Mouse (Mus musculus): ENCODE results near the gene Myh14. TPM values are rescaled to one million over a fixed set of nuclear protein-coding genes. Genes with fewer than 3 reads are reported as not detected.

The Myh14 gene
- polyA plus RNA-seq, 1 experiment from 2014 or later: 28.4 TPM

DNA sequence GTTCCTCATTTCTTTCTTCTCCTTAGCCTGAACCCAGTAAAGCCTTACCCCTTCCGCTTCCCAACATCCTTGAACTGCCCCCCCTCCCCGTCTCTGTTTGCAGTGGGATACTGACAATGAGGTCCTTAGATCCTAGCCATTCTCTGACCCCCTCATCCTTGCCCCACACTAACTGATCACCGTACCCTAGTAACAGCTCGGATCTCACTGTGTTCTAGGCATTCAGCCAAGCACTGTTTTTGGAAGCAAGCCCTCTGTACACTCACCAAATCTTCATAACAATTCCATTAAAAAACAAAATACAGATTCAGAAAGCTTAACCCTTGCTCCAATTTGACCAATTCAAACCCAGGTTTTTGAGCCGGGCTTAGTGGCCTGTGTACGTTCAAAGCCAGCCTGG lies 76.4 kb downstream of the Myh14 start:
- Histone ChIP-seq H3K9ac (ENCODE audit: low read length) (no peak overlapping the region), H3K4me2 (replicated peaks; ENCODE audit: low read depth) (no peak overlapping the region), H3K4me1 (replicated peaks; ENCODE audit: control insufficient read depth, insufficient read depth) (peaks cover 5% of the 10 kb centered on the region), H3K4me3 (ENCODE audit: low read depth, low read length) (no peak overlapping the region), H3K27me3 (ENCODE audit: control insufficient read depth, insufficient read depth, low read length) (peaks cover 14% of the 10 kb centered on the region), H3K36me3 (ENCODE audit: control insufficient read depth, insufficient read depth, low read length) (no peaks in the 10 kb centered on the region), H3K27ac (replicated peaks) (no peak overlapping the region), H3K9me3 (ENCODE audit: control insufficient read depth, low read length) (no peaks in the 10 kb centered on the region)
- DNase-seq (ENCODE audit: low spot score) (no peak), ATAC-seq (ENCODE audit: low FRiP score, low TSS enrichment) (no peak)
- no peak for TF ChIP-seq CTCF (IDR thresholded peaks at IDR 0.05; ENCODE audit: low read depth)
- TF ChIP-seq EP300 (optimal IDR thresholded peaks at IDR 0.05): no peak
- 49% methylated on average over 6 of the region's 6 CpGs for WGBS

DNA sequence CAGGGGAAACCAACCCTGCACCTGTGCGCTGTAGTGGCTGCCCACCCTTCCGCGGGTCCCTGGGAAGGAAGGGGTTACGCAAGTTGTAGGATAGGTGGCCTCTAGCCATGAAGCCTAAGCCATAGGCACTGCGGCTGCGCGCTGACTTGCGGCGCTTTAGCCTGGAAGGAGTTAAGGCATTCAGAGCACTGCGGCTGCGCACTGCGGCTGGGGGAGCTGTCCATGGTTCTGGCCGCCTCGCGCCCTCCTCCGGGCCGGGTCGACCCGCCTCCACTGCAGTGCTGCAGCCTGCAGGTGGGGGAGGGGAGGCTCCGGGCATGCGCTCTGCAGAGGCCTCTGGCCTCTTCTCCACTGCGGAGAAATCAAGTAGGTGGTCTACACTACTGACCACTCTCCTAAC lies 76.9 kb downstream of the Myh14 start:
- 0% methylated on average over 19 of the region's 22 CpGs for WGBS
- Histone ChIP-seq H3K36me3 (ENCODE audit: control insufficient read depth, insufficient read depth, low read length) (no peaks in the 10 kb centered on the region), H3K27ac (replicated peaks) (no peak overlapping the region), H3K9ac (ENCODE audit: low read length) (no peak overlapping the region), H3K4me3 (ENCODE audit: low read depth, low read length) (no peak overlapping the region), H3K27me3 (ENCODE audit: control insufficient read depth, insufficient read depth, low read length) (peaks cover 14% of the 10 kb centered on the region), H3K4me2 (replicated peaks; ENCODE audit: low read depth) (no peak overlapping the region), H3K9me3 (ENCODE audit: control insufficient read depth, low read length) (no peaks in the 10 kb centered on the region), H3K4me1 (replicated peaks; ENCODE audit: control insufficient read depth, insufficient read depth) (peaks cover 5% of the 10 kb centered on the region)
- DNase-seq (ENCODE audit: low spot score) (peak; percentile 87), ATAC-seq (ENCODE audit: low FRiP score, low TSS enrichment) (peak; percentile 38)
- no peak for TF ChIP-seq EP300 (optimal IDR thresholded peaks at IDR 0.05)
- 0 out of 2 replicates have a peak, but pooled peaks have one; percentile 17 for TF ChIP-seq CTCF (IDR thresholded peaks at IDR 0.05; ENCODE audit: low read depth)

DNA sequence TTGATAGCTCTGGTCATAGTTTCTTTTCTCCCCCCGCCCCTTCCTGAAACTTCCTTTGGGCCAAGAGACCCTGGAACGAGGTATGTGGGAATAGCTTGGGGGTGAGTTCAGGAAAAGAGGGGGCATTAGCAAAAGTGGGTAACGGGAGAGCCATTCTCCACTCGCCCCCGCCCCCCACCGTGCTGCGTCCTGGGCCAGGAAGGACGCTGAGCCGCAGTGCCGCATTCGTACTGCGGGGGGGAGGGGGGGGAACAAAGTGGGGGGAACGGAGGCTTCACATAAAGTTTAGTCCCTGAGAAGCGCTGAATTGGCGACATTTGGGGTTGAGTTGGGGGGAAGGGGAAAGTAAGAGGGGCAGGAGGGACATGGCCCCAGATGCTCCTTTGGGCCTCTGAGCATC lies 77.6 kb downstream of the Myh14 start:
- WGBS: 4% methylated on average over 15 of the region's 15 CpGs
- ATAC-seq (ENCODE audit: low FRiP score, low TSS enrichment): no peak
- H3K36me3 ChIP-seq (ENCODE audit: control insufficient read depth, insufficient read depth, low read length): no peaks in the 10 kb centered on the region
- H3K4me2 ChIP-seq (replicated peaks; ENCODE audit: low read depth): no peak overlapping the region
- no peak for DNase-seq (ENCODE audit: low spot score)
- peaks cover 14% of the 10 kb centered on the region for H3K27me3 ChIP-seq (ENCODE audit: control insufficient read depth, insufficient read depth, low read length)
- TF ChIP-seq CTCF (IDR thresholded peaks at IDR 0.05; ENCODE audit: low read depth): no peak
- peaks cover 5% of the 10 kb centered on the region for H3K4me1 ChIP-seq (replicated peaks; ENCODE audit: control insufficient read depth, insufficient read depth)
- no peaks in the 10 kb centered on the region for H3K9me3 ChIP-seq (ENCODE audit: control insufficient read depth, low read length)
- H3K9ac ChIP-seq (ENCODE audit: low read length): no peak overlapping the region
- H3K27ac ChIP-seq (replicated peaks): no peak overlapping the region
- H3K4me3 ChIP-seq (ENCODE audit: low read depth, low read length): no peak overlapping the region

DNA sequence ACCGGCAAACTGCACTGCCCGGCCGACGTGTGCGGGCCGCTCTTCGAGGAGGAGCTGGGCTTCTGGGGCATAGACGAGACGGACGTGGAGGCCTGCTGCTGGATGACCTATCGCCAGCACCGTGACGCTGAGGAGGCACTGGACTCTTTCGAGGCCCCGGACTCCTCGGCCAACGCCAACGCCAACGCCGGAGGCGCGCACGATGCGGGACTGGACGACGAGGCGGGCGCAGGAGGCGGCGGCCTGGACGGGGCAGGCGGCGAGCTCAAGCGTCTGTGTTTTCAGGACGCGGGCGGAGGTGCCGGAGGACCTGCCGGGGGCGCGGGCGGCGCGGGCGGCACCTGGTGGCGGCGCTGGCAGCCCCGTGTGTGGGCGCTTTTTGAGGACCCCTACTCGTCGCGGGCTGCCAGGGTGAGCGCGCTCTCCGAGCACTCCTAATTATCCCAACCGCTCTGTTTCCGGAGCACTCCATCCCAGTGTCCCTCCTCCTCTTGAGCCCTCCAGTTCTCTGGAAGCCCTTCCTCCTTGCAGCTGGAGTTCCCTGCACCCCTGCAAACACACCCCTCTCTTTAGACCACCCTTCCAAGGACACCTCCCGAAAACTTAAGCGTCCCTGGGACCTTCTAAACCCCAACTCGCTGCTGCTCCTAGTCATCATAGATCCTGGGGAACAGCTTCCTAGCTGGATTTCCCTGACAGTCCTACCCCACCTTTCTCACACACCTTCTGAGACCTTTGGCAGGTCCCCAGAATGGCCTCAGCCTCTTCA lies 79.1 kb downstream of the Myh14 start:
- WGBS: under 1% methylated on average over 58 of the region's 60 CpGs
- DNase-seq (ENCODE audit: low spot score): no peak
- Histone ChIP-seq H3K27ac (replicated peaks) (no peak overlapping the region), H3K4me1 (replicated peaks; ENCODE audit: control insufficient read depth, insufficient read depth) (peaks cover 5% of the 10 kb centered on the region), H3K4me2 (replicated peaks; ENCODE audit: low read depth) (peak overlapping the region; percentile 90), H3K9ac (ENCODE audit: low read length) (peak overlapping the region; percentile 38; the same call in 1 of the 2 replicates), H3K36me3 (ENCODE audit: control insufficient read depth, insufficient read depth, low read length) (no peaks in the 10 kb centered on the region), H3K9me3 (ENCODE audit: control insufficient read depth, low read length) (no peaks in the 10 kb centered on the region), H3K27me3 (ENCODE audit: control insufficient read depth, insufficient read depth, low read length) (peaks cover 25% of the 10 kb centered on the region), H3K4me3 (ENCODE audit: low read depth, low read length) (peak overlapping the region; percentile 46)
- ATAC-seq (ENCODE audit: low FRiP score, low TSS enrichment): no peak
- TF ChIP-seq EP300 (optimal IDR thresholded peaks at IDR 0.05) (no peak), CTCF (IDR thresholded peaks at IDR 0.05; ENCODE audit: low read depth) (no peak)

DNA sequence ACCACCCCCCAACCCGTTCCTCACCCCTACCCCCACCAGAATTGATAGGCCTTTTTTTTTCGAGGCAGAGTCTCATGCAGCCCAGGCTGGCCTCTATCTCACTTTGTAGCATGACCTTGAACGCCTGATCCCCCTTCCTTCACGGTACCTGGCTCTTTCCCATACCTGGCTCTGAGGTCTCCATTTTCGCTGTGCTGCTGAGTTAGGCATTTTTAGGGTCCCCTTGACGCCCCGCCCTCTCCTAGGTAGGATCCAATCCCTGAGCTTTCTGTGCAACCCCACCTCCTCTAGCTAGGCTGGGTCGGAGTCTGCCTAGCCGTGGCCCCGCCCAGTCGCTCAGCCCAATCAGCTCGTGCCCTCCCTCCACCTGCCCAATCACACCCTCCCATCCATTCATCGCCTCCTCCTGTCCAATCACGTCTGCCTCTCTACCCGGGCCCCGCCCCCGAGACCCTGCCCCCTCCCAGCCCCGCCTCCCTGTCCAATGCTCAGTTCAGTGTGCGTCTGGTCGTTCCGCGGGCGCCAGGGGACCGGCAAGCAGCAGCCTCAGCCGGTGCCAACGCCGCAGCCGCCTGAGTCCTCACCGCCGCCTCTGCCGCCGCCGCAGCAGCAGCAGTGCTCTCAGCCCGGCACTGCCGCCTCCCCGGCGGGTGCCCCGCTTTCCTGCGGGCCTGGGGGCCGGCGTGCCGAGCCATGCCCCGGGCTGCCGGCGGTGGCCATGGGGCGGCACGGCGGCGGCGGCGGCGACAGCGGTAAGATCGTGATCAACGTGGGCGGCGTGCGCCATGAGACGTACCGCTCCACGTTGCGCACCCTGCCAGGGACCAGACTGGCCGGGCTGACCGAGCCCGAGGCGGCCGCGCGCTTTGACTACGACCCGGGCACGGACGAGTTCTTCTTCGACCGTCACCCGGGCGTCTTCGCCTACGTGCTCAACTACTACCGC lies 80.0 kb downstream of the Myh14 start, which contains the start of gene Kcnc3:
TSS of gene Kcnc3 (plus strand) at position 263 of the 946 bp plus-strand sequence.
- no peak within 1 kb of the TSS for H3K27ac ChIP-seq (replicated peaks)

More for the DNA sequence above, 80.0 kb downstream of the Myh14 start, which contains the start of gene Kcnc3:
- Histone ChIP-seq H3K4me3 (ENCODE audit: low read depth, low read length) (peak within 1 kb of the TSS; percentile 46), H3K9me3 (ENCODE audit: control insufficient read depth, low read length) (no peaks in the 10 kb centered on the region), H3K4me1 (replicated peaks; ENCODE audit: control insufficient read depth, insufficient read depth) (peaks cover 5% of the 10 kb centered on the region), H3K36me3 (ENCODE audit: control insufficient read depth, insufficient read depth, low read length) (no peaks in the 10 kb centered on the region), H3K9ac (ENCODE audit: low read length) (peak within 1 kb of the TSS; percentile 38; the same call in 1 of the 2 replicates), H3K4me2 (replicated peaks; ENCODE audit: low read depth) (peak within 1 kb of the TSS; percentile 90), H3K27me3 (ENCODE audit: control insufficient read depth, insufficient read depth, low read length) (peaks cover 25% of the 10 kb centered on the region)
- DNase-seq (ENCODE audit: low spot score): peak; percentile 95
- under 1% methylated on average over 63 of the region's 80 CpGs for WGBS
- TF ChIP-seq EP300 (optimal IDR thresholded peaks at IDR 0.05) (no peak), CTCF (IDR thresholded peaks at IDR 0.05; ENCODE audit: low read depth) (no peak)
- peak; percentile 94 for ATAC-seq (ENCODE audit: low FRiP score, low TSS enrichment)
